Mouse (Mus musculus): Measurements from ENCODE around the gene Klhl29. TPM values are rescaled to one million over a fixed set of nuclear protein-coding genes. Genes with fewer than 3 reads are reported as not detected.
"Not testable (repeated sequence)": the region's sequence is repeated elsewhere in the genome, so short reads cannot be mapped to it uniquely, and the experiment has no call there.

Gene Klhl29
- polyA plus RNA-seq, 1 experiment from 2014 or later = 0.50 TPM

DNA sequence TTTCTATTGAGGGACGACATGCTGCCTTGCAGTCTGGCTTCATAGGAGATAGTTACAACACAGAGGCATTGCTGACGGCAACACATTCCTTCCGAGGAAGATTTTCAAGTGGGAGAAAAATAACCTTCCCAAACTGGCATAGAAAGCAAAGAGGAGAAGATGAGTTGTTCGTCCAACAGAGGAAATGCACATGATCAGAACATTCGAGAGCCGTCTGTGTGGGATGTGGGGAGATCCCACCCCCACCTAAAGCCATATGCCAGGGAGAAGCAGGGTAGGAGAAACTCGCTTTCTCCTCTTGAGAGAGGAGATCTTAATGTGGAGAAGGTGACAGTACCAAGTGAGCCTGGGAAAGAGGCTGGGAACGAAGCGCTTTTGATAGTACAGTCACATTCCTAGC is 22.1 kb downstream of the Klhl29 start:
- Histone ChIP-seq H3K4me3 (ENCODE audit: control insufficient read depth in 1 of 2, insufficient read depth in 1 of 2, low read depth in 1 of 2, low read length in 2 of 2) (no peak overlapping the region), H3K27me3 (ENCODE audit: control insufficient read depth, insufficient read depth, low read length) (no peaks in the 10 kb centered on the region), H3K9ac (ENCODE audit: low read length) (no peak overlapping the region), H3K36me3 (ENCODE audit: control insufficient read depth, insufficient read depth, low read length) (no peaks in the 10 kb centered on the region), H3K4me1 (ENCODE audit: control insufficient read depth in 2 of 2, insufficient read depth in 2 of 2, low read length in 2 of 2) (peaks cover 3 to 8% of the 10 kb centered on the region in 2 experiments; a peak in 3 of 4 replicates), H3K9me3 (ENCODE audit: control insufficient read depth, low read length) (no peaks in the 10 kb centered on the region), H3K4me2 (ENCODE audit: low read length) (no peak overlapping the region), H3K27ac (replicated peaks in 1 of 2; ENCODE audit: control insufficient read depth in 1 of 2, insufficient read depth in 1 of 2, low read depth in 2 of 2, low read length in 2 of 2) (no peak overlapping the region)
- WGBS = 63% methylated on average over 9 of the region's 9 CpGs
- no peak for ATAC-seq (ENCODE audit: insufficient number of reproducible peaks, insufficient read depth, low FRiP score, low read depth)

DNA sequence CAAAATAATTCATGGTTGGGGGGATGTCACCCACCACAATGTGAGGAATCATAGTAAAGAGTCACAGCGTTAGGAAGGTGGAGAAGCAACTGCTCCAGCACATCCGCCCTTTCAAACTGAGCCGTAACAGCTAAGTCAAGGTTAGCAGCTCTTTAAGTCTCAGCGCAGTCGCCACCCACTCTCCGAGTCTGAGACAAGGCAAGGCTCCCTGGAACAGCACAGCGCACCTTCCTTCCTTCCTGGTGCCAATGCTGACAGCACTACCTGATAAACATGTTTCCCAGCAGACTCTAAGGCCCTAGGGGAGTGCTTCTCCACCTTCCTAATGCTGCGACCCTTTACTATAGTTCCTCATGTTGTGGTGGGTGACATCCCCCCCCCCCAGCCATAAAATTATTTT is 22.7 kb downstream of the Klhl29 start:
- 85% methylated on average over 8 of the region's 8 CpGs for WGBS
- no peak for ATAC-seq (ENCODE audit: insufficient number of reproducible peaks, insufficient read depth, low FRiP score, low read depth)

DNA sequence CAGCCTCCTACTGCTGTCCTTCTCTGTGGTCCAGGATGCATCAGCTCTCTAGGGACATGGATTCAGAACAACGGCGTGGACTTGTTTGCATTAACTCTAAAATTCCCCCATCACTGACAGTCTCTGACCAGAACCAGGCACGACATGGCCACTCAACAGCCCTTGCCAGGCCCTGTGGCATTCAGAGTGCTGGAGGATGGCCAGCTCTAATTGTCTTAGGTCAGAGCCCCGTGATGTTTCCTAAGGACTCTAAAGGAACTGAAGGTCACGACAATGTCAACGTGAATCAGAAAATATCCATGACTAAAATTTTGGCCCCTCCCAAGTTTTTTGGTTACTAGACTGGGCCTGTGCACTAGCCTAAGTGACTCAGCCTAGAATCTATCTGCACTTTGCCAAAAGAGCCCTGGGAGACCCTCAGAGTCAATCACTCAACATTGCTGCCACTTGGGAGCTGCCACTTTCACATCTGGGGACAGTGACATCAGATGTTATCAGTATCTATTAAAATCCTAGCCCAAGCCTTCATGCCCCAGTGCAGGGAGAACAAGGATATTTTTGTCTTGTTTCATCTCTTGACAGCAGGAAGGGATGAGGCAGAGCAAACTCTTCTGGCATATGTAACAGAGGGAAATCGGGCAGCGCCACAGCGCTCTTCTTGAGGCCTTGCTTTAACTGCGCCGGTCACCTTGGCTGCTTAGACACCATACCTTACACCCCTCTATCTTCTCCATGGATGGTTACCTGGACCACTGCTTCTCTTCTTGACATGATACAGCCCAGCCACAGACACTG is 24.8 kb downstream of the Klhl29 start:
- no peaks in the 10 kb centered on the region for H3K36me3 ChIP-seq (ENCODE audit: control insufficient read depth, insufficient read depth, low read length)
- peaks cover 10 to 13% of the 10 kb centered on the region in 2 experiments; a peak in 3 of 4 replicates for H3K4me1 ChIP-seq (ENCODE audit: control insufficient read depth in 2 of 2, insufficient read depth in 2 of 2, low read length in 2 of 2)
- no peak overlapping the region for H3K9ac ChIP-seq (ENCODE audit: low read length)
- WGBS = 60% methylated on average over 11 of the region's 11 CpGs
- no peak overlapping the region for H3K4me3 ChIP-seq (ENCODE audit: control insufficient read depth in 1 of 2, insufficient read depth in 1 of 2, low read depth in 1 of 2, low read length in 2 of 2)
- no peak for ATAC-seq (ENCODE audit: insufficient number of reproducible peaks, insufficient read depth, low FRiP score, low read depth)
- no peaks in the 10 kb centered on the region for H3K9me3 ChIP-seq (ENCODE audit: control insufficient read depth, low read length)
- no peaks in the 10 kb centered on the region for H3K27me3 ChIP-seq (ENCODE audit: control insufficient read depth, insufficient read depth, low read length)
- H3K27ac ChIP-seq (replicated peaks in 1 of 2; ENCODE audit: control insufficient read depth in 1 of 2, insufficient read depth in 1 of 2, low read depth in 2 of 2, low read length in 2 of 2) = no peak overlapping the region
- H3K4me2 ChIP-seq (ENCODE audit: low read length) = no peak overlapping the region

More for the DNA sequence above, 22.7 kb downstream of the Klhl29 start:
- Histone ChIP-seq H3K4me1 (ENCODE audit: control insufficient read depth in 2 of 2, insufficient read depth in 2 of 2, low read length in 2 of 2) (peaks cover 3 to 9% of the 10 kb centered on the region in 2 experiments; a peak in 3 of 4 replicates), H3K27me3 (ENCODE audit: control insufficient read depth, insufficient read depth, low read length) (no peaks in the 10 kb centered on the region), H3K9me3 (ENCODE audit: control insufficient read depth, low read length) (no peaks in the 10 kb centered on the region), H3K9ac (ENCODE audit: low read length) (no peak overlapping the region), H3K4me2 (ENCODE audit: low read length) (no peak overlapping the region), H3K27ac (replicated peaks in 1 of 2; ENCODE audit: control insufficient read depth in 1 of 2, insufficient read depth in 1 of 2, low read depth in 2 of 2, low read length in 2 of 2) (no peak overlapping the region), H3K4me3 (ENCODE audit: control insufficient read depth in 1 of 2, insufficient read depth in 1 of 2, low read depth in 1 of 2, low read length in 2 of 2) (no peak overlapping the region), H3K36me3 (ENCODE audit: control insufficient read depth, insufficient read depth, low read length) (no peaks in the 10 kb centered on the region)

DNA sequence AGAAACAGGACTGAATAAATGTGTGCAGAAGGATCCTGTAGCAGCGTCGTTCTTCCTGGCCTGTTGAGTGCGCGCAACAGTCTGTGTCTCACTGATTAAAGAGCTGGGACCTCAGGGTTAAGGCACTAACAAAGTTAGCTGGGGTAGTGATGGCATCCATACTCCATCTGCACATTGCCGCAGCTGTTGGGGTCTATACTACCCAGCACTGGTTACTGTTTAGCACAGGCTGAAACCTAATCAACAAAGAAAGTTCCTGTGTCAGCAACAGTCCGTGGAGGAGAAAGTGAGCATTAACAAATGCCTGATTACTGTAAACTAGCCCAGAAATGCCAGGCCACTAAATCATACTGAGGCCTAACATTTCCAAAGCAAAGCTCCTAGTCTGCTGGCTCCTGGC is 30.4 kb downstream of the Klhl29 start:
- Histone ChIP-seq H3K27me3 (ENCODE audit: control insufficient read depth, insufficient read depth, low read length) (no peaks in the 10 kb centered on the region), H3K9ac (ENCODE audit: low read length) (no peak overlapping the region), H3K9me3 (ENCODE audit: control insufficient read depth, low read length) (no peaks in the 10 kb centered on the region), H3K4me3 (ENCODE audit: control insufficient read depth in 1 of 2, insufficient read depth in 1 of 2, low read depth in 1 of 2, low read length in 2 of 2) (no peak overlapping the region), H3K4me2 (ENCODE audit: low read length) (no peak overlapping the region), H3K27ac (replicated peaks in 1 of 2; ENCODE audit: control insufficient read depth in 1 of 2, insufficient read depth in 1 of 2, low read depth in 2 of 2, low read length in 2 of 2) (no peak overlapping the region), H3K4me1 (ENCODE audit: control insufficient read depth in 2 of 2, insufficient read depth in 2 of 2, low read length in 2 of 2) (peaks cover 5 to 8% of the 10 kb centered on the region in 2 experiments; a peak in 2 of 4 replicates), H3K36me3 (ENCODE audit: control insufficient read depth, insufficient read depth, low read length) (no peaks in the 10 kb centered on the region)
- WGBS = 89% methylated on average over 6 of the region's 6 CpGs
- ATAC-seq (ENCODE audit: insufficient number of reproducible peaks, insufficient read depth, low FRiP score, low read depth) = no peak

DNA sequence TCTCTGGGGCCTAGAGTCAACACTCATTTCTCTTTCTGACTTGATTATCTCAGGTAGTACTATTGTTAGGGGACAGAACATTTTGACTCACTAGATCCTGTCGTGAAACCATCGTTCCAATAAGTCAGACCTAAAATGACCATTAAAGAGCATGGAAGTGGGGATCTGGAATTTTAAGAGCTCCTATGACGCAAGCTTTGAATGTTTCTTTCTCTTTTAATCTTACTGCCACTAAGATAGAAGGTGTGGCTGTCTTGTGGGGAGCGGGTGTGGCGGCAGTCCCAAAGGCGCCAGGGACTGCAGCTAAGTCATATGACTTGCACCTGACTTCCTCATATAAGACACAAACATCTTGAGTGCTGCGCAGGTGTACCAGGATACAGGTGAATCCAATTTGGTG is 31.0 kb downstream of the Klhl29 start:
- H3K4me1 ChIP-seq (ENCODE audit: control insufficient read depth in 2 of 2, insufficient read depth in 2 of 2, low read length in 2 of 2); ATAC-seq (ENCODE audit: insufficient number of reproducible peaks, insufficient read depth, low FRiP score, low read depth); H3K27me3 ChIP-seq (ENCODE audit: control insufficient read depth, insufficient read depth, low read length); H3K27ac ChIP-seq (replicated peaks in 1 of 2; ENCODE audit: control insufficient read depth in 1 of 2, insufficient read depth in 1 of 2, low read depth in 2 of 2, low read length in 2 of 2); H3K36me3 ChIP-seq (ENCODE audit: control insufficient read depth, insufficient read depth, low read length); H3K4me3 ChIP-seq (ENCODE audit: control insufficient read depth in 1 of 2, insufficient read depth in 1 of 2, low read depth in 1 of 2, low read length in 2 of 2); H3K9me3 ChIP-seq (ENCODE audit: control insufficient read depth, low read length); H3K9ac ChIP-seq (ENCODE audit: low read length); H3K4me2 ChIP-seq (ENCODE audit: low read length): not testable (repeated sequence)
- WGBS = 89% methylated on average over 6 of the region's 7 CpGs

DNA sequence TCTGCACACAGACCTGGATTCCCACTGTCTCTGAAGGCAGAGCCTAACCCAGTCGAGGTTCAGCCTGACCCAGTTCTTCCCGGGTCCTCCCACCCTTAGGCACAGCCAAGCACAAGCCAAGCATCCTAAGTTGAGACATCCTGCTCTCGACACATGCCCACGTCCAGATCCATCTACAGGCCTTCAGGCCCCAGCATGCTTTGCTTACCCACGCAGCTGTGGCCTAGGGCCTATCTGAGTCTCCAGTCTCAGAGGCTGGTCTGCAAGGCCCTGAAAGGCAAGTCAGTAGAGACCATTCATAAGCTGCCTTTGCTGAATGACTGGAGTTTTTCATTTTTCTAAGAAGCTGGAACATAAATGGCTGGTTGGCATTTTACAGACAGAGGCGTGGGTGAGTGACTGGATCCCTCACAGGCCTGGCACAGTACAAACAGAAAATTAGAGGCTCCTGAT is 35.3 kb downstream of the Klhl29 start:
- no peak overlapping the region for H3K4me2 ChIP-seq (ENCODE audit: low read length)
- H3K27ac ChIP-seq (replicated peaks in 1 of 2; ENCODE audit: control insufficient read depth in 1 of 2, insufficient read depth in 1 of 2, low read depth in 2 of 2, low read length in 2 of 2) = no peak overlapping the region
- no peaks in the 10 kb centered on the region for H3K27me3 ChIP-seq (ENCODE audit: control insufficient read depth, insufficient read depth, low read length)
- no peaks in the 10 kb centered on the region for H3K9me3 ChIP-seq (ENCODE audit: control insufficient read depth, low read length)
- no peak for ATAC-seq (ENCODE audit: insufficient number of reproducible peaks, insufficient read depth, low FRiP score, low read depth)
- H3K36me3 ChIP-seq (ENCODE audit: control insufficient read depth, insufficient read depth, low read length) = no peaks in the 10 kb centered on the region
- H3K4me1 ChIP-seq (ENCODE audit: control insufficient read depth in 2 of 2, insufficient read depth in 2 of 2, low read length in 2 of 2) = no peaks in the 10 kb centered on the region; a peak in 1 of 4 replicates
- H3K9ac ChIP-seq (ENCODE audit: low read length) = no peak overlapping the region
- H3K4me3 ChIP-seq (ENCODE audit: control insufficient read depth in 1 of 2, insufficient read depth in 1 of 2, low read depth in 1 of 2, low read length in 2 of 2) = no peak overlapping the region
- WGBS = 84% methylated on average over 6 of the region's 6 CpGs

DNA sequence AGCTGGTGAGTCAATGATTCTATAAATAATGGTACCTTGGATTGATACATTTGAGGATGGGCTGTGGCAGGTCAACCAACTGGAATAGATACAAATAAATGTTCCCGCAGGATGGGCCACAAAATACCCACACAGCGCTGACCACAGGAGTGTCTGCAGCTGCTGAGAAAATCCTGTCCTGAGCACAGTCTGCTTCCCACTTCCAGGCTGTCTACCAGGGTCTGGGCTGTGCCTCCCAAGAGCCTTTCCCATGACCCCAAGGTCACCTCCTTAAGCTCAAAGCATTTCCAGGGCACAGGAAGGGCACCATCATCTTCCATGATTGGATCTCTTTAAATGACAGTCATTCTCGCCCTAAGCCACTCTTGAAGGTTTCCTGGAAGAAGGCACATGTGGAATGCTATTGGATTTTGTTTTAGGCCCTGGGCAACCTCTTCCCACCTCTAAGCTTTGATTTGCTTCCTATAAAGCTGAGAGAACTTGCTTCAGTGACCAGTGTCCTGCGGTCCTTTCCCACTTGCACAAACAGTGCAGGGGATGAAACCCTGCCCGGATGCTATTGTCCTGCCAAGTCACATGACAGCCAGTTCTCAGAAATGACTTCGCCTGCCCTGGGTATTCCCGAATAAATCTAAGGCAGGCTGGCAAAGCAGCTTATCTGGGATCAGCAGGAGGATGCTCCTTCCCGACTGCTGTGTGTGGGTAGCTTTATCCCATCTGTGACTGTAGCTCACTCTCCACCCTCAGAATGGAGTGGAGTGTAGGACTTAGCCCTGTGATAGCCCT is 38.4 kb downstream of the Klhl29 start:
- no peaks in the 10 kb centered on the region for H3K36me3 ChIP-seq (ENCODE audit: control insufficient read depth, insufficient read depth, low read length)
- WGBS = 61% methylated on average over 8 of the region's 8 CpGs
- H3K9ac ChIP-seq (ENCODE audit: low read length) = no peak overlapping the region
- H3K9me3 ChIP-seq (ENCODE audit: control insufficient read depth, low read length) = no peaks in the 10 kb centered on the region
- no peak for ATAC-seq (ENCODE audit: insufficient number of reproducible peaks, insufficient read depth, low FRiP score, low read depth)
- no peaks in the 10 kb centered on the region for H3K27me3 ChIP-seq (ENCODE audit: control insufficient read depth, insufficient read depth, low read length)
- no peaks in the 10 kb centered on the region; a peak in 1 of 4 replicates for H3K4me1 ChIP-seq (ENCODE audit: control insufficient read depth in 2 of 2, insufficient read depth in 2 of 2, low read length in 2 of 2)
- H3K4me3 ChIP-seq (ENCODE audit: control insufficient read depth in 1 of 2, insufficient read depth in 1 of 2, low read depth in 1 of 2, low read length in 2 of 2) = no peak overlapping the region
- no peak overlapping the region for H3K4me2 ChIP-seq (ENCODE audit: low read length)
- no peak overlapping the region for H3K27ac ChIP-seq (replicated peaks in 1 of 2; ENCODE audit: control insufficient read depth in 1 of 2, insufficient read depth in 1 of 2, low read depth in 2 of 2, low read length in 2 of 2)
